Mouse (Mus musculus) bone marrow macrophage, adult 2 months (primary cell): ENCODE results near the gene Zfp444.

Source experiments
- CTCF ChIP-seq: IDR thresholded peaks from 2 replicates; pipeline ENCODE4 v1.5.1; 2012; ENCODE audit warnings: low read depth, mild to moderate bottlenecking, low read length, moderate library complexity
- POLR2A ChIP-seq: IDR thresholded peaks from 2 replicates; pipeline ENCODE4 v1.6.1; 2012; ENCODE audit warnings: mild to moderate bottlenecking, low read depth, low read length, borderline replicate concordance

GRCm38 (mm10) chr7:6145423-6146188, 26.4 kb upstream of the Zfp444 start:
- TF ChIP-seq CTCF = no peak
- TF ChIP-seq POLR2A = no peak
